Mouse (Mus musculus) E14TG2a.4 (cell line): ENCODE measurements around the gene Smox.

ENCODE experiments used
- CTCF ChIP-seq: conservative IDR thresholded peaks from 2 replicates; pipeline ENCODE4 v1.5.1; 2014; ENCODE audit warnings: low read length
- POU5F1 ChIP-seq: IDR thresholded peaks from 2 replicates; pipeline ENCODE4 v1.6.1; 2014; ENCODE audit warnings: low read length, borderline replicate concordance

GRCm38 (mm10) chr2:131483562-131483961 lies 7.7 kb upstream of the Smox start:
- no peak for TF ChIP-seq CTCF
- no peak for TF ChIP-seq POU5F1
